Mouse (Mus musculus) adipocyte (in vitro differentiated cells): ENCODE data around the gene Tnrc6c.

Source experiments
- DNase-seq: peaks from one replicate; pipeline ENCODE4 v3.0.0-alpha.2; 2016; ENCODE audit warnings: low spot score

Tnrc6c gene

GRCm38 (mm10) chr11:117729341-117729740, 75.3 kb downstream of the Tnrc6c start:
- DNase-seq: peak; percentile 65

- DNase-seq: no peak
Observed at GRCm38 (mm10) chr11:117729798-117730489, 75.9 kb downstream of the Tnrc6c start.

DNA sequence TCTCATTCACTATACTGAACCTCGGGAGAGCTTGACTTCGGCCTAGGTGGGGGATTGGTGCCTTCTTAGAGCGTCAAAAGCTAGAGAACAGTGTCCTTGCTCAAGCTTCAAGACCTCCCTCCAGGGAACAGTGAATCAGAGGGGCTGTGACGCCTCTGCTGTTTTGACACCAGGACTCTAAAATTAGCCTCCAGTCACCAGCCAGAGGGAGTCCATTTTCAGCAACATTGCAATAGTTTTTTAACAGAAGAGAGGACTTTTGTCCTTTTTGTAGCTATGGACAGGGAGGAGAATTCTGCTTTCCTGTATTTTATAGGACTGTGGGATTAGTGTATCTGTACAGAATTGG, 76.4 kb downstream of the Tnrc6c start:
- DNase-seq: no peak

- DNase-seq: no peak
Observed at GRCm38 (mm10) chr11:117731470-117731869, 77.4 kb downstream of the Tnrc6c start.

DNA sequence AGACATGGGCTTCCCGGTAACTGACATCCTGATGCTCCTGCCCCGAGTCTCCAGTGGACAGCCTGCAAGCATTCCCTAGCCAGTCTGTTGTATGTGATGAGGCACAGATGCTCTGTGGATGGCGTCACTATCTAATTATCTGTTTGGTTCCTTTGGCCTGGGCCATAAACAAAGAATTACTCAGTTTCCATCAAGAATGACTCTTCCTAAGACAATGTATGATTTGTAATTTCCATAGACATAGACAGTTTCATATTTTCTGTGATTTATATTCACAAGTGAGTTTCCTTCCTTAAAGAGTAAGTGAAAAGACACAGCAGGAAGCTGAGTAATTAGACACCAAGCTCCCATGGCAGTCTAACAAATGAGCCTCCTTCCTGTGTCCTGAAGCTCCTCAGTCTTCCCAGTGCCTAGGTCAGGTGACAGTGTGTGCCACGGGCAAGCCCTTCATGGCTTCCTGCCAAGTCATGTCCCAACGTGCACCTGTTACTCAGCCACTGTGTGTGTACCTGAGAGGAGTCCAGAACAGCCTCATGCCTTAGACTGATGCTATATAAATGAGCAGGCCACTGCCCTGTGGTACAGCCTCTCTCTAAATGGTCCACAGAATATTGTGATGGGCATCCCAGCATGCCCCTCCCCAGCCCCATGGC, 82.1 kb downstream of the Tnrc6c start:
- DNase-seq: no peak

DNA sequence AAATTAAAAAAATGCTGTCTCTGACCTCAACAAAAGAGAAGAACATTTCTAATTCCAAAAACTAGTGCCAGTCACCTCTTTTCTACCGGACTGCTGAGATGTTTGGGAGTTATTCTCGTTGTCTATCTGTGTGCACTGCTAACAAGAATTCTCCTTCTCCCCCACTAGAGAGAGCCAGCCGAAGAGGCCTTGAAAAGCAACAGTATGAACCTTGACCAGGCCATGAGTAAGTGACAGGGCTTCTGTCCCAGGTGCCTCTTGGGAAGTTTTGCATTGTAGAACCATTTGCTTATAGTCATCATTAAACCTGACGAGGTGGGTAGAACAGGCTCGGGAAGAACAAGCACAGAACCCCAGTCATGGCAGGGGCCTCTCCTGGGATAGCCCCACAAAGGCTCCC, 84.0 kb downstream of the Tnrc6c start:
- no peak for DNase-seq

DNA sequence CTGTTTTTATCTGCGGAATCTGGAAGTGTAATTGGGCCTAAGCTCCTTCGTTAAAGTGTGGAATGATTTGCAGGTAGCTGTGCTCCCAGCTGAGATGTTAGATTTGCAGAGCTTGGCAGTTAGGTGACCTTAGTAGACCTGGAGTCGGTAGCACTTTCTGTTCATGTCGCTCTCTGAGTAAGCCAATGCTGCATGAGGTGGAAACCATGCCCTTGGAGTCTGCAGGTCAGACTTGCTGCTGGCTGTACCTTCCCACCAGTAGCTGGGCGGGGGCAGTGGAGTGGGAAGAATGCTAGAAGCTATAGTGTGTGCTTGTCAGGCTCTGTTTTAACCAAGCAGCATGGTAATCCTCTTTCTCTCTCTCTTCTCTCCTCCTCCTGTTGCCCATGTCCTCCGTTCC, 87.0 kb downstream of the Tnrc6c start:
- no peak for DNase-seq

- no peak for DNase-seq
Observed at GRCm38 (mm10) chr11:117742243-117742642, 88.2 kb downstream of the Tnrc6c start.

- no peak for DNase-seq
Observed at GRCm38 (mm10) chr11:117742715-117743114, 88.6 kb downstream of the Tnrc6c start.

GRCm38 (mm10) chr11:117743454-117744030, 89.5 kb downstream of the Tnrc6c start:
- DNase-seq: no peak

GRCm38 (mm10) chr11:117748628-117749027, 94.5 kb downstream of the Tnrc6c start:
- DNase-seq: no peak

DNA sequence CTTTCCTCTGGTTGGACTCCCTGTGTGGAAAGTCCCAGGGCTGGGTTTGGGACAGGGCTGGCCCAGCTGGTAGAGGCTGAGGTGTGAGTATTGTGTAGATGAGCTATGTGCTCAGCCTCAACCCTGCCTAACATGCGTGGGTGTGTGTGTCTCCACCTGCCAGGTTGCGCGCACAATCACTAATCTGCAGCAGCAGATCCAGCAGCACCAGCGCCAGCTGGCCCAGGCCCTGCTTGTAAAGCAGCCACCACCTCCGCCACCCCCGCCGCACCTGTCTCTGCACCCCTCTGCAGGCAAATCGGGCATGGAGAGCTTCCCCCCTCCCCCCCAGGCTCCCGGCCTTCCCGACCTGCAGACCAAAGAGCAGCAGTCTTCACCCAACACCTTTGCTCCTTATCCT, 95.3 kb downstream of the Tnrc6c start:
- DNase-seq: no peak

- DNase-seq: no peak
Observed at GRCm38 (mm10) chr11:117751544-117751943, 97.5 kb downstream of the Tnrc6c start.

GRCm38 (mm10) chr11:117755891-117756290, 101.8 kb downstream of the Tnrc6c start:
- no peak for DNase-seq

- no peak for DNase-seq
Observed at GRCm38 (mm10) chr11:117759267-117759666, 105.2 kb downstream of the Tnrc6c start.

GRCm38 (mm10) chr11:117760374-117761119, 106.5 kb downstream of the Tnrc6c start:
- DNase-seq: no peak

DNA sequence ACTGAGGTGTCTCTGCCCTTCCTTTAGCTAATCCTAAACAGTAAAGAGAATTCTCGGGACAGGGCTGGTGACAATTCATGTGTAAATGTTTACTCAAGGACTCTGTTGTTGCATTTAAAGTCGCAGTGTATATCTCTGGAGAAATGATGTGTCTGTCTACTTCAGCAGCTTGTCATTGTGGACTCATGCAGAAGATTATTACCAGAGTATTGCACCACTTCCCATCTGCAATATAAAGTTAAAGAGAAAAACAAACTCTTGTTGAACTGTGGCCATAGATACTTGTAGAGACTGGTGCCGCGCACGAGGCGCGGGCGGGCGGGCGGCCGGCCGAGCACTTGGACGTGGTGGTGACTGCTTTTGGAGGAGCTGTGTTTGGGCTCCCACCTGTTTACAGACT, 107.7 kb downstream of the Tnrc6c start:
- no peak for DNase-seq

DNA sequence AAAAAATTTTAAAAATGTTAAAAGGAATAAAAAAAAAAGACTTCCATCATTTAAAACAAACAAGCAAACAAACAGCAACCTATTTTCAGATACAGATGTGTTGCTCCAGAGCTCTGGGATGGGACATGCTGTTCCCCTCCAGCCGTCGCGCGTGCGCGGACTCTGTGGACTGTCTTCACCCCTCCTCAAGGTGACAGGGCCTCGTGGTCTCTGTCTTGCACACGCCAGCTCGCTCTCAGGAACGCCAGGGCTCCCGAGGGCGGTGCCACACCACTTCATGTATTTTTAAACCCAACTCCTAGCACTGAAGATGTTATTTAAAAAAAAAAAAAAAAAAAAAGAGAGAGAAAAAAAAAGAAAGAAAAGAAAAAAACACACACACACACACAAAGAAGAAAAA, 108.2 kb downstream of the Tnrc6c start:
- no peak for DNase-seq

- no peak for DNase-seq
Observed at GRCm38 (mm10) chr11:117764319-117764718, 110.2 kb downstream of the Tnrc6c start.

- DNase-seq: no peak
Observed at GRCm38 (mm10) chr11:117765361-117765760, 111.3 kb downstream of the Tnrc6c start.

GRCm38 (mm10) chr11:117766275-117766674, 112.2 kb downstream of the Tnrc6c start:
- no peak for DNase-seq

DNA sequence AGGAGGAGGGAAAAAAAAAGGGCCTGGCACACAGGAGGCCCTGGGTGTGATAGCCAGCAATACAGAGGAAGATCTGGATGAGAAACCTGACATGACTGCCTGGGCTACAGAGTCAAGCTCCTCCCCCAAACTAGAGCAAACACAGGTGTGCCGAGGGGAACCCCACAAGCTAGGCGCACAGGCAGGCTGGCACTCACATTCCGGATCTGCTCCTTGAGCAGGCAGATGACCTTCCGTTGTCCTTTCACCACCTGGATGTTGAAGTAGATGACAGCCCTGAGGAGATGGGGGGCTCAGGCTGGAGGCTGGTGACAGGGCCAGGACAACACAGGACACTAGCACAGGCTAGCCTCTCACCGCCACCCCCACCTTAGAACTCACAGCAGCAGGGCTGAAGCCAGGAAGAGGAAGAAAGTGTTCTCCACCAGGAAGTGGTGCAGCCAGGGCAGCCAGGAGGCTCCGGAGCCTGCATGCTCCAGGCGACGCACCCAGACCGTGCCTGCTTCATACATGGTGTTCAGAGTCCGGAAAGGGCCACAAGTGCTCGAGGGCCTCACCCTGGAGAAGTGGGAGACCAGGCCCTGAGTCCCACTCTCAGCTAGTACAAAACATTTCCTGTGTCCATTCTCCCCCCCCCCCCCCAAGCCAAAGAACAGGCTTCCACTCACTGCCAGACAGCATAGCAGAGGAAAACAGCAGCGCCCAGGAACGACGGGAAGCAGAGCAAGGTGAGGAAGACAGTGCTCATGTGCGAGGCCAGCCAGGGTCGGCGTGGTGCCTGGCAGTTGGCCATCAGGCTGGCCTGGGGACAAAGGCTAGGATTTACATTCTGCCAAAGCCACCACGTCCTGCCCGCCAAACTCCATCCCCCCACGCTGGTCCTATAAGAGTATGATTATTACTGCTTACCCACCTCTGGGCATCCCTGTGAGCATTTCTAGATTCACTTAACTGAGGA, 114.9 kb downstream of the Tnrc6c start:
- no peak for DNase-seq
